Mouse (Mus musculus) midbrain, embryonic 10.5 days (tissue): Measurements from ENCODE around the gene Triobp. TPM values are rescaled to one million over a fixed set of nuclear protein-coding genes. Genes with fewer than 3 reads are reported as not detected.
"Not testable (repeated sequence)": the region's sequence is repeated elsewhere in the genome, so short reads cannot be mapped to it uniquely, and the experiment has no call there.

Experiments
- DNase-seq: peaks from one replicate; pipeline ENCODE4 v3.0.0-alpha.2; 2017; ENCODE audit warnings: low spot score
- H3K27ac ChIP-seq: fragments of 300-500 bp; sonication (generic); replicated peaks from 2 replicates; pipeline ENCODE4 v1.5.1; 2016; ENCODE audit warnings: mild to moderate bottlenecking
- H3K27me3 ChIP-seq: fragments of 300-500 bp; sonication (generic); 2 replicates; pipeline ENCODE4 v1.6.1; 2016; ENCODE audit warnings: low read depth, mild to moderate bottlenecking; ENCODE audit not compliant: poor library complexity, severe bottlenecking
- H3K36me3 ChIP-seq: fragments of 300-500 bp; sonication (generic); 2 replicates; pipeline ENCODE4 v1.6.1; 2016; ENCODE audit warnings: mild to moderate bottlenecking, moderate library complexity
- H3K4me1 ChIP-seq: fragments of 300-500 bp; sonication (generic); 2 replicates; pipeline ENCODE4 v1.6.1; 2016
- H3K4me3 ChIP-seq: fragments of 300-500 bp; sonication (generic); 2 replicates; pipeline ENCODE4 v1.5.1; 2016; ENCODE audit warnings: mild to moderate bottlenecking, moderate library complexity
- H3K9me3 ChIP-seq: fragments of 300-500 bp; sonication (generic); replicated peaks from 2 replicates; pipeline ENCODE4 v1.6.1; 2016; ENCODE audit warnings: mild to moderate bottlenecking
- WGBS: fragments of 180-500 bp; shearing (Covaris S2); methylation state at CpG from one replicate; pipeline ENCODE4 v1.1.7; 2016; 5-methylcytosine and 5-hydroxymethylcytosine counted together
- polyA plus RNA-seq: library from polyadenylated mRNA; unstranded; fragments of >200 nt; fragmentation: Nextera tagmentation; extraction: Ambion mirVana; gene quantifications from 2 replicates; pipeline ENCODE4 v1.2.1, GENCODE M21; 2016

Triobp gene
- polyA plus RNA-seq, 1 experiment from 2014 or later: 39.7 TPM

GRCm38 (mm10) chr15:78996663-78997062 is 49.1 kb downstream of the Triobp start:
- no peaks in the 10 kb centered on the region for H3K27me3 ChIP-seq

GRCm38 (mm10) chr15:78998348-78998747 is 50.8 kb downstream of the Triobp start:
- 67% methylated on average over 8 of the region's 8 CpGs for WGBS
- Histone ChIP-seq H3K4me1 (peaks cover 9% of the 10 kb centered on the region), H3K27ac (peak overlapping the region; percentile 50; the same call in 1 of the 2 replicates), H3K27me3 (no peaks in the 10 kb centered on the region), H3K9me3 (no peaks in the 10 kb centered on the region), H3K36me3 (peaks cover 97% of the 10 kb centered on the region), H3K4me3 (no peak overlapping the region)
- DNase-seq: no peak

More at GRCm38 (mm10) chr15:78996663-78997062, 49.1 kb downstream of the Triobp start:
- DNase-seq: no peak
- Histone ChIP-seq H3K4me3 (no peak overlapping the region), H3K27ac (no peak overlapping the region), H3K36me3 (peaks cover 97% of the 10 kb centered on the region), H3K4me1 (peaks cover 9% of the 10 kb centered on the region), H3K9me3 (no peaks in the 10 kb centered on the region)
- WGBS: 90% methylated on average over 3 of the region's 3 CpGs

GRCm38 (mm10) chr15:78999586-78999985 is 52.1 kb downstream of the Triobp start:
- Histone ChIP-seq H3K27me3 (no peaks in the 10 kb centered on the region), H3K27ac (no peak overlapping the region), H3K4me1 (peaks cover 9% of the 10 kb centered on the region), H3K4me3 (no peak overlapping the region), H3K36me3 (peaks cover 97% of the 10 kb centered on the region), H3K9me3 (no peaks in the 10 kb centered on the region)
- 87% methylated on average over 11 of the region's 11 CpGs for WGBS
- DNase-seq: no peak

- Histone ChIP-seq H3K36me3 (peaks cover 97% of the 10 kb centered on the region), H3K4me1 (peaks cover 9% of the 10 kb centered on the region), H3K27ac (no peak overlapping the region), H3K9me3 (no peaks in the 10 kb centered on the region), H3K27me3 (no peaks in the 10 kb centered on the region), H3K4me3 (no peak overlapping the region)
- no peak for DNase-seq
- 87% methylated on average over 7 of the region's 7 CpGs for WGBS
These were observed 52.9 kb downstream of the Triobp start for GRCm38 (mm10) chr15:79000357-79000791.

- Histone ChIP-seq H3K9me3 (no peaks in the 10 kb centered on the region), H3K4me1 (peaks cover 9% of the 10 kb centered on the region), H3K4me3 (no peak overlapping the region), H3K27me3 (no peaks in the 10 kb centered on the region), H3K27ac (no peak overlapping the region), H3K36me3 (peaks cover 97% of the 10 kb centered on the region)
- 91% methylated on average over 5 of the region's 5 CpGs for WGBS
- DNase-seq: no peak
These were observed 54.0 kb downstream of the Triobp start for GRCm38 (mm10) chr15:79001559-79001958.

- peaks cover 97% of the 10 kb centered on the region for H3K36me3 ChIP-seq
- 49% methylated on average over 19 of the region's 19 CpGs for WGBS
These were observed 54.5 kb downstream of the Triobp start for GRCm38 (mm10) chr15:79002036-79002435.

GRCm38 (mm10) chr15:79003079-79003478 is 55.6 kb downstream of the Triobp start:
- WGBS: 90% methylated on average over 3 of the region's 3 CpGs

More at GRCm38 (mm10) chr15:79002036-79002435, 54.5 kb downstream of the Triobp start:
- Histone ChIP-seq H3K27ac (no peak overlapping the region), H3K9me3 (no peaks in the 10 kb centered on the region), H3K4me3 (no peak overlapping the region), H3K4me1 (peaks cover 9% of the 10 kb centered on the region), H3K27me3 (no peaks in the 10 kb centered on the region)
- DNase-seq: no peak

GRCm38 (mm10) chr15:79005581-79005980 is 58.1 kb downstream of the Triobp start:
- peaks cover 69% of the 10 kb centered on the region for H3K36me3 ChIP-seq
- WGBS: 84% methylated on average over 9 of the region's 9 CpGs

More at GRCm38 (mm10) chr15:79003079-79003478, 55.6 kb downstream of the Triobp start:
- H3K27ac ChIP-seq: no peak overlapping the region
- H3K4me3 ChIP-seq: no peak overlapping the region
- no peak for DNase-seq
- H3K4me1 ChIP-seq: peaks cover 6% of the 10 kb centered on the region
- no peaks in the 10 kb centered on the region for H3K9me3 ChIP-seq
- H3K27me3 ChIP-seq: no peaks in the 10 kb centered on the region
- H3K36me3 ChIP-seq: peaks cover 92% of the 10 kb centered on the region

GRCm38 (mm10) chr15:79006638-79007037 is 59.1 kb downstream of the Triobp start:
- Histone ChIP-seq H3K27me3 (no peaks in the 10 kb centered on the region), H3K4me3 (no peak overlapping the region), H3K4me1 (peaks cover 15% of the 10 kb centered on the region), H3K36me3 (peaks cover 59% of the 10 kb centered on the region), H3K27ac (no peak overlapping the region), H3K9me3 (no peaks in the 10 kb centered on the region)
- 82% methylated on average over 3 of the region's 3 CpGs for WGBS
- no peak for DNase-seq

More at GRCm38 (mm10) chr15:79005581-79005980, 58.1 kb downstream of the Triobp start:
- H3K27ac ChIP-seq: no peak overlapping the region
- no peaks in the 10 kb centered on the region for H3K27me3 ChIP-seq
- H3K4me3 ChIP-seq: no peak overlapping the region
- no peaks in the 10 kb centered on the region for H3K9me3 ChIP-seq
- H3K4me1 ChIP-seq: peaks cover 10% of the 10 kb centered on the region
- DNase-seq: no peak

- H3K27me3 ChIP-seq: no peaks in the 10 kb centered on the region
- no peak overlapping the region for H3K27ac ChIP-seq
- H3K4me1 ChIP-seq: peaks cover 19% of the 10 kb centered on the region
- H3K36me3 ChIP-seq: peaks cover 55% of the 10 kb centered on the region
- H3K9me3 ChIP-seq: no peaks in the 10 kb centered on the region
- no peak overlapping the region for H3K4me3 ChIP-seq
- 95% methylated on average over 5 of the region's 5 CpGs for WGBS
- no peak for DNase-seq
These were observed 59.5 kb downstream of the Triobp start for GRCm38 (mm10) chr15:79007059-79007458.

GRCm38 (mm10) chr15:79007836-79008235 is 60.3 kb downstream of the Triobp start:
- H3K4me3 ChIP-seq, H3K27me3 ChIP-seq, DNase-seq, H3K9me3 ChIP-seq, H3K27ac ChIP-seq: not testable (repeated sequence)
- WGBS: 92% methylated on average over 6 of the region's 6 CpGs
- Histone ChIP-seq H3K4me1 (peaks cover 21% of the 10 kb centered on the region), H3K36me3 (peaks cover 47% of the 10 kb centered on the region)

GRCm38 (mm10) chr15:79009734-79010133 is 62.2 kb downstream of the Triobp start:
- H3K27me3 ChIP-seq: no peaks in the 10 kb centered on the region

GRCm38 (mm10) chr15:79011550-79011949 is 64.0 kb downstream of the Triobp start:
- H3K27me3 ChIP-seq: no peaks in the 10 kb centered on the region
- H3K4me1 ChIP-seq: peaks cover 28% of the 10 kb centered on the region
- DNase-seq: no peak
- H3K4me3 ChIP-seq: no peak overlapping the region
- WGBS: 63% methylated on average over 10 of the region's 10 CpGs
- H3K27ac ChIP-seq: no peak overlapping the region; the same call in 1 of the 2 replicates
- H3K36me3 ChIP-seq: peaks cover 10% of the 10 kb centered on the region
- no peaks in the 10 kb centered on the region for H3K9me3 ChIP-seq

More at GRCm38 (mm10) chr15:79009734-79010133, 62.2 kb downstream of the Triobp start:
- WGBS: 68% methylated on average over 5 of the region's 5 CpGs
- Histone ChIP-seq H3K4me1 (peaks cover 28% of the 10 kb centered on the region), H3K36me3 (peaks cover 28% of the 10 kb centered on the region), H3K4me3 (no peak overlapping the region), H3K9me3 (no peaks in the 10 kb centered on the region), H3K27ac (peak overlapping the region; percentile 38)
- DNase-seq: no peak
